Mouse (Mus musculus): ENCODE results near the gene Uck1.

DNA sequence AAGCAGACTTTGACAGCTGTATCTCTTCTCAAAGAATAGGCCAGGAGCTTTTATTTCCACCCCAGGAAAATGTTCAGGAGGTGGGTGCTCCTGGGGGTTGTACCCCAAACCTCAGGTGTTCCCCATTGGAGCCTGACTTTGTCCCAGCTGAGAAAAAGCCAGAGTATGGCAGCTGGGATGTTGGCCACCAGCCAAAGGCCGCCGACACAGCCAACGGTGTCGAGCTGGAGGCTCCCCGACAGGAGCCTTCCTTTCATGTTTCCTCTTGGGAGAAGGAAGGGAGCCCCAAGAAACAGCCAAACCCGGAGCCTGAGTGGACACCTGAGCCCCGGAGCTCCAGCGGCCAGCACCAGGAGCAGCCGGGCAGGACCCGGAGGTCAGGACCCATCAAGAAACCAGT is 47.0 kb downstream of the Uck1 start:
- TF ChIP-seq CTCF (IDR thresholded peaks at IDR 0.05; ENCODE audit: control insufficient read depth, insufficient read depth, insufficient replicate concordance, low read depth, low read length), result no peak
- TF ChIP-seq POLR2A (IDR thresholded peaks at IDR 0.05; ENCODE audit: control insufficient read depth, low read depth, low read length), result no peak

Data from testis, adult 2 months (tissue).